Mouse (Mus musculus) right cerebral cortex, adult 18-20 months (tissue): ENCODE measurements around the gene Srek1.
A peak's percentile ranks its signal among the peaks of the same experiment; 100 is the strongest.

Experiments
- DNase-seq: peaks from one replicate; pipeline ENCODE4 v3.0.0; 2022; ENCODE audit warnings: mixed read lengths

Srek1 gene

DNA sequence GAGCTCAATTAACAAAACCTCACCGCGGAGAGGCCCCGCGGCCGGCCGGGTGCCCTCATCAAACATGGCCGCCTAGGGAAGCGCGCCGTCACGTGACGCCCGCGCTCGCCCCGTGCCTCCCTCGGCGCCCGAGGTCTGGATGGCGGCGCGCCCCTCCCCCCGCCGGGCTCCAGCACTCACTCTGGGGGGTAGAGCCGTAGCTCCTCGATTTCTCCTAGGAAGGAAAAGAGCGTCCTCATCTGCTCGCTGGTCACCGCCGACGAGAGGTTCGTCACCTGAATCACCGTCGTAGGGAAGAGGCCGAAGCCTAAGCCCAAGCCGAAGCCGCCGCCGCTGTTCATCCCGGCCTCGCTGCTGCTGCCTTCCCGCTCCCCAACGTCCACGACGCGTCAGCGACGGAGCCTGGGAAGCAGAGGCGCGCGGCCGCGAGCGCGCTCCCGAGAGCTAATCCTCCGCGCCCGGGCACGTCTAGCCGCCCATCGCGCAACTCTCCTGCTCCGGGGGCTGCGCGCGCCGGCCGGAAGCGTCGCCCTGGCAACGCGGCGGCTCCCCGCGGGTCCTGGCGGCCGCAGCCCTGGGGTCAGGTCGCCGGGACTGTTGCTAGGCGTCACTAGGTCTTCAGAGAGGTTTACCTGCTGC, at the start of gene Srek1:
TSS of gene Srek1 (minus strand) at position 490 of the 639 bp plus-strand sequence.
- peak; percentile 95 for DNase-seq

DNA sequence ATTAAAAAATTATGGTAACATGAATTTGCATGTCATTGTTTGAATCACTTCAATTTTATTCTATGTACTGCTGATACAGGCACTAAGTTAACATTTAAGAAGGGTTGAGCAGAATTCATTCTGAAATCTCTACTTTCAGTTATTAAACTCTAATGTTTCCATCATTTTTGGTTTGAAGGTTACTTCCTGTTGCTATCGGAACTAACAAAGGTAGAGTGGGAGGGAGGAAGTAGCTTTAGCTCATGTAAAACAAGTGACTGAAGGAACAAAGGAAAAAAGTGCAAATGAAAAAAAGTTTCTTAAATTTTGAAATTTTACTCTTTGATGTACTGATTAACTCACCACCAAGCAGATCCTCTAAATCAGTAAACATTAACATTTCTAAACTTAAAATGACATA, 47.9 kb upstream of the Srek1 start:
- DNase-seq = no peak

- DNase-seq = no peak
Measured at GRCm38 (mm10) chr13:103819377-103819776, 45.0 kb upstream of the Srek1 start.

GRCm38 (mm10) chr13:103817935-103818334, 43.5 kb upstream of the Srek1 start:
- DNase-seq = no peak

GRCm38 (mm10) chr13:103807464-103807863, 33.1 kb upstream of the Srek1 start:
- DNase-seq = no peak

DNA sequence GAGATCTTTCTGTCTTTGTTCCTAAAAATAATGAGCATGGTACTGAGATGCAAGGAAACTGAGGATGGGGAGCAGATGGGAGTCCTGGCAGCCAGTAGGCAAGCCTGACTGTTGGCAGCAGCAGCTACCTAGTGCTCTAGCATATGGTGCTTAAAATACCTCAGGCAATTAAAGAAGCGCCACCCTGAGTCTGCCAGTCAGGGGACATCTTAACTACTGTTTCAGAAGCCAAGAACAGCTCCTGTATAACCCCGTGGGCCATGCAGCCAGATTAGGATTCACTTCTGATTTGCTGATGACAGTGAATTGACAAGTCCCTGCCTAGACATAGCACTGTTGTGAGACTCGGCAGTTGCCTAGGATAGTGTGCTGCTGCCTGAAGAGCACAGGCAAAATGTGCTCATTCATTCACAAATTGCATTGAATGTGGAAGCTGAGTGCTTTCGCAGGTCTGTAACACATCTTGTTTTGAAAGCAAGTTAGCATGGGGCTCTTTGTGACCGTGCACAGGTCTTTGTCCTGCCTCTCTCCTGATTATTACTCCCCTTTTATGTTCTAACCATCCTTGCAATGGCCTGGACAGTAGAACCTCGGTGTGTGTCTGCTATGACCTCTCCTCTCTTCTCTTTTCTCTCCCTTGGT, 31.9 kb upstream of the Srek1 start:
- peak; percentile 72 for DNase-seq

DNA sequence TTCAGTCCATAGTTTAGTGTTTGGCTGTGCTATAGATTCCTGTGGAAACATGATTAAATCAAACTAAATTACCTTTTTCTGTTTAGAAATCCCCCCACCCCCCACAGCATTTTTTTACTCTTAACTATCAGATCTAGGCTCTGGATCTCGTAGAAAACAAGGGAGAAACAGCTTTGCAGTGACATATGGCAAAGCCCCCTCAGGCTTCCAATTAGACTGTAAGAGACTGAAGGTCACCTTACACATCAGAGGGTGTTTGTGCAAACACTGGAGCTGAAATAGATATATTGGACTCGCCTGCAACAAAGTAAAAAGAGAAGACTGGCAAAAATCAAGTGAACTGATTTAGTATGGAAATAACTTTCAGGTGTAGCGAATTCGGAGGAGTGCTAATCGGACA, 29.3 kb upstream of the Srek1 start:
- no peak for DNase-seq

GRCm38 (mm10) chr13:103801021-103801420, 26.6 kb upstream of the Srek1 start:
- DNase-seq = no peak

GRCm38 (mm10) chr13:103794688-103795543, 20.5 kb upstream of the Srek1 start:
- DNase-seq = no peak

GRCm38 (mm10) chr13:103779922-103780585, 5.6 kb upstream of the Srek1 start:
- peak; percentile 26 for DNase-seq

DNA sequence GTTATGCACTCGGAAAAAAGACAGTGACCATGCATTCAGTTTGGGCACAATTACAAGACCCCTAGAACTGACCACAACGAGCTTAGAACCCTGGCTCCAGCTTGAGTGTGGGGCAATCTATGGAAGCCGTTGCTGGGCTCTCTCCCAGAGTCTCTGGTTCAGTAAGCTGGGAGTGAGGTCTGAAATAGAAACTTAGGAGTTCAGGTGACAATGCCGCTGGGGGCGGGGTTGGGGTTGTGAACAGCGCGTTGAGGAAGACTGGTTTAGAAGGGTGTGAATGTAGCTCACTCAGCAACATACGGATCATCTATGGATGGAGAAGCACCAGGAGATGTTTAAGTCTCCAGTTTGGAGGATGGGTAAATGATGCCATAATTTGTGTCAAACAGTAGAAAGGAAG, 2.7 kb upstream of the Srek1 start:
- no peak for DNase-seq

GRCm38 (mm10) chr13:103773407-103774118, 845 bp downstream of the Srek1 start:
- DNase-seq = no peak

GRCm38 (mm10) chr13:103772917-103773316, 1.5 kb downstream of the Srek1 start:
- DNase-seq = no peak

GRCm38 (mm10) chr13:103770821-103771220, 3.6 kb downstream of the Srek1 start:
- no peak for DNase-seq

DNA sequence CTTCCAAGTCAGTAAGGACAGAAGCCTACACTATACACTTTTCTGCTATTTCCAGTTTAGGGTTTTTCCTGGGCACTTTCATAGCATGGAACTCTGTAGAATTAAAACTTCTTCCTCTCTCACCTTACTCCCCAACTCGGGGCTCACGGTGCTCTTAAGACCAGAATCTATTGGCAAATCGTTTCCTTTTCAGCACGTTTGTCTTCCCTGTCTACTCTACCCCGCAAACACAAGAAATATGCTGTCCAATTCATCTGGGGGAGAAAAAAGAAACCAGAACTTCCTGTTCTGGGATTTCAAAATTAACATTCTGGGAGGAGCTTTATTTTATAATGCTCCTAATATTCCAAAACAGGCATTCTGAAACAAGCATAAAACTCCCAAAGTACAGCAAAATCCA, 6.5 kb downstream of the Srek1 start:
- no peak for DNase-seq

DNA sequence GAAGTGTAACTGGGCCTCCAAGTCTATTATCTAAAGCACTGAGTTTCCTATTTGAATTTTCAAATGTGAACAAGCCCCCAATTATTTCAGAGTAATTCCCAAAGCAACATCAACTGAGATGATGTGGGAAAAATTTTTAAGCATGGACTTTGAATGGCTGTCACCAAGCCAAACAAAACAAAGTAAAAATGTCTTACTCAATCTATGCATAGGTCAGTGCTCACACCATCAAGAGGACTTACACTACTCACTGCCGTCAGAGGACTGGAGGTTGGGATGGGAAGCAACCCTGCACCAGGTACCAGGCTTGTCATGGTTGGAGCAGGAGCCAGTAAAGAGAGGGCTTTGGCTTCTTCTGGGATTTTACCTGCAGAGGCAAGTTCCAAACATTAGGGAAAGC, 10.8 kb downstream of the Srek1 start:
- DNase-seq = no peak

GRCm38 (mm10) chr13:103761971-103762370, 12.4 kb downstream of the Srek1 start:
- no peak for DNase-seq

GRCm38 (mm10) chr13:103751421-103751820, 23.0 kb downstream of the Srek1 start:
- DNase-seq = no peak

GRCm38 (mm10) chr13:103745688-103746087, 28.7 kb downstream of the Srek1 start:
- no peak for DNase-seq

DNA sequence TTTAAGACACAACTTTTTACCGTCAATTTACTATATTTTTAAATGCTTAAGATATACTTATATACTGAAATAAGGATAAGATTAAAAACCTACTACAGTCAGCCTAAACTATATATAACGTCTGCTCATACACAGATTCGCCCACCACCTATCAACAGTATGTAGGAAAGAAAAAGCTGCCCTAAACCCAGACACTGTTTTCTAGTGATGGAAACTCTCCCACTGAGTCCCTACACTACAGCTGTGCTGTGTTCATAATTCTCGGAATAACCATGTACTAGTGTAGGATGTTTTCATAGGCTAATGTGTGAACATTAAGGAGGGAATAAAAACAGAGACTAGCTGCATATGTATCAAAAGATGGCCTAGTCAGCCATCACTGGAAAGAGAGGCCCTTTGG, 29.2 kb downstream of the Srek1 start:
- DNase-seq = no peak

GRCm38 (mm10) chr13:103735330-103736007, 38.9 kb downstream of the Srek1 start:
- no peak for DNase-seq

GRCm38 (mm10) chr13:103726872-103727271, 47.5 kb downstream of the Srek1 start:
- no peak for DNase-seq
